Mouse (Mus musculus) thymus, adult 2 months (tissue): Measurements from ENCODE around the gene Gstcd.

ENCODE experiments used
- CTCF ChIP-seq: fragments of 200-500 bp; IDR thresholded peaks from 2 replicates; pipeline ENCODE4 v1.5.1; 2012; ENCODE audit warnings: mild to moderate bottlenecking, control low read depth, low read length, moderate library complexity, borderline replicate concordance; ENCODE audit not compliant: control insufficient read depth, poor library complexity, insufficient read depth; ENCODE audit errors: extremely low read depth
- POLR2A ChIP-seq: fragments of 200-500 bp; IDR thresholded peaks from 2 replicates; pipeline ENCODE4 v1.6.1; 2012; ENCODE audit warnings: mild to moderate bottlenecking, low read length, control low read depth, moderate library complexity; ENCODE audit not compliant: control insufficient read depth, poor library complexity, insufficient read depth; ENCODE audit errors: extremely low read depth

- TF ChIP-seq CTCF (no peak), POLR2A (no peak)
These were observed 39.8 kb downstream of the Gstcd start for GRCm38 (mm10) chr3:133052068-133052467.
